Comparison of ENCODE assay signal across 8 mouse cellular contexts in the genomic region with DNA sequence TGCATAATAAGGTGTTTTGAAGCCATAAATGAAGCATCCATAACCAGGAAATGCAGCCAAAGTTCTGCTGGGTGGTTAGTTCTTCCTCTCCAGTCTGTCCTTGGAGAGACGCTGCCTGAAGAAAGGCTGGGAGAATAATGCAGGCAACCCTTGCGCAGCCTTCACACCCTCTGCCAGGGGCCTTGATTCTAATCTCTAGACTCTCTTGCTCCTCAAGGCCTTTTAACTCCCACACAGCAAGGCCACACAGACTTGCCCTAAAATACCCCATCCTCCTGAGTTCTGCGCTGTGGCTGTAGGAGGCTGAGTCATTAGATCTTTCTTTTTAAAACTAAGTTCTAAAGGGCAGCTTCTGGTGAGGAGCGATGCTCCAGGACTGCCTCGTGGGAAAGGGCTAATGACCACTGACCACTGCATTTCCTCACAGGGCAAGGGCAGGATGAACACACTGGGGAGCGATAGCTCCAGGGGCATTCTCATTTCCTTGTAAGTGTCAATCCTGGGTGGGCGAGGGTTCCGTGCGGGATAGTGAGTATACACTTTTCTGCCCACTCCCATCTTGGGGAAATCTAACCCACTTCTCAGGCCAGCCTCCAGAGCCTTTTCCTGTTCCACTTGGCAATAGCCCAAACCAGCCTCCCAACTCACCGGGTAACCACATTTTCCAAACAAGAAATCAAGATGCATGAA. TPM values are rescaled to one million over a fixed set of nuclear protein-coding genes. Genes with fewer than 3 reads are reported as not detected.
A peak's percentile ranks its signal among the peaks of the same experiment; 100 is the strongest.
DNase-seq lines count a peak whose midpoint lies in the region; ATAC-seq lines count a peak whose summit lies in the region.

No protein-coding gene starts in this region.

- 54% methylated on average over 10 of the region's 10 CpGs for WGBS in heart, embryonic 16.5 days
- 53% methylated on average over 10 of the region's 10 CpGs for WGBS in liver, embryonic 11.5 days

- intact Hi-C loops in heart, postnatal 25 days (cut with DNase I) = no loop called here

- H3K9ac ChIP-seq in heart, embryonic 16.5 days (ENCODE audit: low read length) = peak overlapping the region; percentile 37
- no peak overlapping the region for H3K9ac ChIP-seq in liver, embryonic 11.5 days (ENCODE audit: low read depth, low read length)

- H3K27ac ChIP-seq in heart, embryonic 16.5 days (ENCODE audit: low read length) = peak overlapping the region; percentile 98
- H3K27ac ChIP-seq in liver, embryonic 11.5 days (ENCODE audit: low read depth, low read length) = peak overlapping the region; percentile 19; the same call in 1 of the 2 replicates

- peak; percentile 94 for DNase-seq in heart, adult 11 months
- DNase-seq in heart, postnatal 25 days (ENCODE audit: low spot score) = no peak
- peak; percentile 86 for DNase-seq in adrenal gland, adult 8-10 months
- no peak for DNase-seq in liver, embryonic 11.5 days (ENCODE audit: low spot score)
- peak; percentile 77 for DNase-seq in testis, postnatal 14 days (ENCODE audit: low spot score)
- no peak for DNase-seq in thymus, adult 18-20 months
- no peak for DNase-seq in right cerebral cortex, postnatal 4 days

- H3K4me3 ChIP-seq in heart, embryonic 16.5 days (ENCODE audit: low read length) = no peak overlapping the region
- H3K4me3 ChIP-seq in liver, embryonic 11.5 days (ENCODE audit: low read depth, low read length) = no peak overlapping the region

- H3K27me3 ChIP-seq in heart, embryonic 16.5 days (ENCODE audit: control insufficient read depth, insufficient read depth, low read length) = no peaks in the 10 kb centered on the region
- no peaks in the 10 kb centered on the region for H3K27me3 ChIP-seq in liver, embryonic 11.5 days (replicated peaks; ENCODE audit: control insufficient read depth, insufficient read depth, low read length)

- H3K4me2 ChIP-seq in heart, embryonic 16.5 days (ENCODE audit: low read depth, low read length) = 0 out of 2 replicates have a peak overlapping the region, but pooled peaks have one; percentile 87
- no peak overlapping the region; the same call in 1 of the 2 replicates for H3K4me2 ChIP-seq in liver, embryonic 11.5 days

- H3K36me3 ChIP-seq in heart, embryonic 16.5 days (ENCODE audit: control insufficient read depth, insufficient read depth) = no peaks in the 10 kb centered on the region
- H3K36me3 ChIP-seq in liver, embryonic 11.5 days (ENCODE audit: control insufficient read depth, insufficient read depth, low read length) = no peaks in the 10 kb centered on the region

- peaks cover 41% of the 10 kb centered on the region for H3K4me1 ChIP-seq in heart, embryonic 16.5 days (ENCODE audit: control insufficient read depth, insufficient read depth, low read length)
- H3K4me1 ChIP-seq in liver, embryonic 11.5 days (replicated peaks; ENCODE audit: control insufficient read depth, insufficient read depth, low read length) = peaks cover 29% of the 10 kb centered on the region

- no peak for ATAC-seq in heart, embryonic 16.5 days (replicated peaks; ENCODE audit: extremely low read depth, insufficient read depth, low FRiP score)
- no peak for ATAC-seq in liver, embryonic 11.5 days (replicated peaks; ENCODE audit: low FRiP score)

- no peaks in the 10 kb centered on the region for H3K9me3 ChIP-seq in heart, embryonic 16.5 days (replicated peaks; ENCODE audit: control insufficient read depth, low read length)
- no peaks in the 10 kb centered on the region for H3K9me3 ChIP-seq in liver, embryonic 11.5 days (ENCODE audit: control insufficient read depth, low read length)

RNA-seq across cellular contexts. Expression of a gene that starts 7.6 kb away (rescaled TPM):
- total RNA-seq in heart, postnatal 25 days (2021) = 100 to 1,000 TPM; 192 to 205 TPM
- total RNA-seq in adrenal gland, adult 8-10 months (2022) = 100 to 1,000 TPM; 321 to 460 (median 353) TPM
- 352 and 364 TPM in 2 replicates for polyA plus RNA-seq in heart, embryonic 16.5 days (2015; fragmentation: Nextera tagmentation; extraction: Ambion mirVana)
- polyA plus RNA-seq in liver, embryonic 11.5 days (2014; fragmentation: Nextera tagmentation; extraction: Ambion mirVana) = 279 and 298 TPM in 2 replicates

Comparison
In these comparisons a context has a peak if more than half of its experiments do, and no peak if none do; other contexts are left out.
1. DNase-seq: peak in heart, adult 11 months (single experiment), adrenal gland, adult 8-10 months (single experiment) and testis, postnatal 14 days (single experiment); none in heart, postnatal 25 days (single experiment), liver, embryonic 11.5 days (single experiment), thymus, adult 18-20 months (0 of 2) and right cerebral cortex, postnatal 4 days (single experiment).